Mouse (Mus musculus): ENCODE data around the gene Olfr279. TPM values are rescaled to one million over a fixed set of nuclear protein-coding genes. Genes with fewer than 3 reads are reported as not detected.

Gene Olfr279
- polyA plus RNA-seq (2017; shearing (Covaris generic)), result 0.19 TPM

GRCm38 (mm10) chr15:98492102-98492501, at the start of gene Olfr279:
TSS of gene Olfr279 (plus strand) at chr15:98492402.

DNA sequence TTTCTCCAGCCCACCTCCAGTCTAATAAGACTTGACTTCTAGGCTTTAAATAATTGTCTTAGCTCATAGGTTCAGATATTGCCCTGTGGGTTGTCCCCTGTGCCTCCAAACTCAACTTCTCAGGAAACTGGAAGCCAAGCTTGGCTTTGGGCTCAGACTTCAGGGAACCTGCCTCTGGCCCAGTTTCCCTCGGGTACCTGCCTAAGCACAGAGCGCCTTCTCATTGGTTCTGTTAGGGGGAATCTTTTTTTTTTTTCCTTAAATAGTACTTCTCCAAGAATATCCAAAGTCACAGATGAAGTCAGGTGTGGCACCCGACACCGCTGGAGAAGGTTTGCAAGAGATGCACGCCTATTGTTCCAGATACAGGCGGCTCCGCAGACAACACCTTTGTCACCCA, 39.9 kb upstream of the Olfr279 start, which contains the start of gene Olfr281:
TSS of gene Olfr281 (plus strand) at position 301 of the 400 bp plus-strand sequence.

GRCm38 (mm10) chr15:98469596-98469995, 22.6 kb upstream of the Olfr279 start, which contains the start of gene OR5BS1P:
TSS of gene OR5BS1P (plus strand) at chr15:98469896.

DNA sequence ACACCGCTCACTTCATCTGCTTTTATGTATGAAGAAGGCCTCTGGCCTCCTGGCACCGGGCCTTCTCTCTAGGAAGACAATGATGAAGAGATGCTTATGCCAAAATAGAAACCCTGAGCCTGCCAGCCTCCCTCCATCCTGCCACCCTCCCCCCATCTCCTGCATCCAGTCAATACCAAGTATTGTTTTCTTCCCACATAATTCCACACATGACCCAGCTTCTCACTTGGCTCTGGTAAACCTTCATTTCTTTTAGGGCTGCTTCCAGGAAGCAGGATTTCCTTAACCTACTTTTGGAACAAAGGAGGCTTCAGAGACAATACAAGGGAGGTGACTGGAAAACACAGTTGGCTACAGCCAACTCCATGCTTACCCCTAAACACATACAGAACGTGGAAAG, 9.5 kb upstream of the Olfr279 start, which contains the start of gene Lalba:
TSS of gene Lalba (minus strand) at position 21 of the 400 bp plus-strand sequence.

GRCm38 (mm10) chr15:98533881-98534627, 41.9 kb downstream of the Olfr279 start, which contains the start of gene Kansl2:
TSS of gene Kansl2 (minus strand) at chr15:98534264.

Other genes starting within 250 kb of the Olfr279 start
- gene H1fnt, start 235.1 kb upstream of the Olfr279 start, polyA plus RNA-seq (2017; shearing (Covaris generic)), result not detected
- not detected for gene Zfp641, start 196.2 kb upstream of the Olfr279 start, polyA plus RNA-seq (2017; shearing (Covaris generic))
- gene Olfr285, start 175.0 kb upstream of the Olfr279 start, polyA plus RNA-seq (2017; shearing (Covaris generic)), result not detected
- not detected for gene Olfr284, start 151.4 kb upstream of the Olfr279 start, polyA plus RNA-seq (2017; shearing (Covaris generic))
- gene Olfr283, start 111.5 kb upstream of the Olfr279 start, polyA plus RNA-seq (2017; shearing (Covaris generic)), result not detected
- not detected for gene Olfr282, start 61.2 kb upstream of the Olfr279 start, polyA plus RNA-seq (2017; shearing (Covaris generic))
- not detected for gene Olfr281, start 39.8 kb upstream of the Olfr279 start, polyA plus RNA-seq (2017; shearing (Covaris generic))
- gene OR5BS1P, start 22.5 kb upstream of the Olfr279 start, polyA plus RNA-seq (2017; shearing (Covaris generic)), result not detected
- gene Lalba, start 9.7 kb upstream of the Olfr279 start, polyA plus RNA-seq (2017; shearing (Covaris generic)), result not detected
- gene Kansl2, start 41.9 kb downstream of the Olfr279 start, polyA plus RNA-seq (2017; shearing (Covaris generic)), result 63.5 TPM
- 170 TPM for gene Ccnt1, start 78.5 kb downstream of the Olfr279 start, polyA plus RNA-seq (2017; shearing (Covaris generic))
- not detected for gene 4930415O20Rik, start 78.6 kb downstream of the Olfr279 start, polyA plus RNA-seq (2017; shearing (Covaris generic))
- gene Adcy6, start 117.7 kb downstream of the Olfr279 start, polyA plus RNA-seq (2017; shearing (Covaris generic)), result 0.57 TPM
- gene Cacnb3, start 138.4 kb downstream of the Olfr279 start, polyA plus RNA-seq (2017; shearing (Covaris generic)), result 0.15 TPM
- gene Ddx23, start 170.5 kb downstream of the Olfr279 start, polyA plus RNA-seq (2017; shearing (Covaris generic)), result 27.5 TPM
- 2.8 TPM for gene Rnd1, start 185.1 kb downstream of the Olfr279 start, polyA plus RNA-seq (2017; shearing (Covaris generic))
- gene Ccdc65, start 215.8 kb downstream of the Olfr279 start, polyA plus RNA-seq (2017; shearing (Covaris generic)), result 0.70 TPM
- not detected for gene Fkbp11, start 235.8 kb downstream of the Olfr279 start, polyA plus RNA-seq (2017; shearing (Covaris generic))